Mouse (Mus musculus): ENCODE data around the gene Nfix. TPM values are rescaled to one million over a fixed set of nuclear protein-coding genes. Genes with fewer than 3 reads are reported as not detected.
A peak's percentile ranks its signal among the peaks of the same experiment; 100 is the strongest.

Nfix gene
- polyA plus RNA-seq, 1 experiment from 2014 or later, result 67.4 TPM

DNA sequence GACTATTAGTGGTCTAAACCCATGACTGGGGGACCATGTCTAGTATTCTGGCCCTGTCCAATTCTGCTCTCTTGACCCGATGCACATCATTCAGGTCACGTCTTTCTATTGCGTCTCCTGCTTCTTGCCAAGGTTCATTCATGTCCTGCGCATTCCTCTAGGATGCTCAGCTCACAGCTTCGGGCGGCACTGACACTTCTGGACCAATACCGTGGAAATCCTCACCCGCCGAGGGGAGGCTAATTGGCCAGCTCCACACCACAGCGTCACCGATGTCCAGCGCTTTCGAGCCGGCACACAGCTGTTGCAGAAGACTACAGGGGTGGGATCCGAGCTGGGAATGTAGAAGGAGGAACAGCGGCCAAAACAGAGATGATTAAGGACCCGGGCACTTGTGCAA lies 16.0 kb upstream of the Nfix start:
- H3K4me1 ChIP-seq (ENCODE audit: control insufficient read depth, insufficient read depth, low read length), result peaks cover 4% of the 10 kb centered on the region
- 74% methylated on average over 17 of the region's 17 CpGs for WGBS
- no peaks in the 10 kb centered on the region for H3K9me3 ChIP-seq (ENCODE audit: control insufficient read depth, low read length)

DNA sequence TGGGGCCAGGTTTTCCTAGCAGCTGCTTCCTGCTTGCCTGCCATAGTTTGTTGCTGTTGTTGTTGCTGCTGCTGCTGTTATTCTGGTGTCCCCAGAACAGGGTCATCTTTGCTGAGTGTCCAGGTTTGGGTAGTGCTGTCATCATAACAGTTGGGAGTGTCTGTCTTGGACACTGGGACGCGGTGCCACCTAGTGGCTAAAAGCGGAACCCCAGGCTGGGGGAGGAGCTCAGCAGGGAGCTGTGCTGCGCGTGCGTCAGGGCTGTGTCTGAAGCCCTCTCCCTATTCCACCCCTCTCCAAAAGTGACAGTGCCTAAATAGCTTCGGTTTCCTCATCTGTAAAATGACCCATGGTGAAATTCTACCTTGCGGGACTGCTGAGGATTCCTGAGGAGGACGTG lies 15.4 kb upstream of the Nfix start:
- H3K4me3 ChIP-seq (ENCODE audit: low read depth, low read length), result no peak overlapping the region
- peak; percentile 71 for ATAC-seq (ENCODE audit: low read depth)
- peaks cover 8% of the 10 kb centered on the region for H3K4me1 ChIP-seq (ENCODE audit: control insufficient read depth, insufficient read depth, low read length)
- no peak overlapping the region for H3K4me2 ChIP-seq (ENCODE audit: low read depth, low read length)
- H3K36me3 ChIP-seq (ENCODE audit: control insufficient read depth, insufficient read depth, low read length), result no peaks in the 10 kb centered on the region
- 11% methylated on average over 9 of the region's 9 CpGs for WGBS
- H3K27me3 ChIP-seq (replicated peaks; ENCODE audit: control insufficient read depth, insufficient read depth, low read length), result peaks cover 4% of the 10 kb centered on the region
- H3K9ac ChIP-seq (ENCODE audit: low read depth, low read length), result no peak overlapping the region
- no peak overlapping the region for H3K27ac ChIP-seq (replicated peaks; ENCODE audit: low read depth, low read length)
- peak; percentile 87 for DNase-seq (ENCODE audit: low spot score)
- H3K9me3 ChIP-seq (ENCODE audit: control insufficient read depth, low read length), result no peaks in the 10 kb centered on the region

More for the DNA sequence above, 16.0 kb upstream of the Nfix start:
- DNase-seq (ENCODE audit: low spot score) (no peak), ATAC-seq (ENCODE audit: low read depth) (no peak)
- Histone ChIP-seq H3K36me3 (ENCODE audit: control insufficient read depth, insufficient read depth, low read length) (no peaks in the 10 kb centered on the region), H3K27me3 (replicated peaks; ENCODE audit: control insufficient read depth, insufficient read depth, low read length) (peaks cover 4% of the 10 kb centered on the region), H3K4me2 (ENCODE audit: low read depth, low read length) (no peak overlapping the region), H3K4me3 (ENCODE audit: low read depth, low read length) (no peak overlapping the region), H3K27ac (replicated peaks; ENCODE audit: low read depth, low read length) (no peak overlapping the region), H3K9ac (ENCODE audit: low read depth, low read length) (no peak overlapping the region)

DNA sequence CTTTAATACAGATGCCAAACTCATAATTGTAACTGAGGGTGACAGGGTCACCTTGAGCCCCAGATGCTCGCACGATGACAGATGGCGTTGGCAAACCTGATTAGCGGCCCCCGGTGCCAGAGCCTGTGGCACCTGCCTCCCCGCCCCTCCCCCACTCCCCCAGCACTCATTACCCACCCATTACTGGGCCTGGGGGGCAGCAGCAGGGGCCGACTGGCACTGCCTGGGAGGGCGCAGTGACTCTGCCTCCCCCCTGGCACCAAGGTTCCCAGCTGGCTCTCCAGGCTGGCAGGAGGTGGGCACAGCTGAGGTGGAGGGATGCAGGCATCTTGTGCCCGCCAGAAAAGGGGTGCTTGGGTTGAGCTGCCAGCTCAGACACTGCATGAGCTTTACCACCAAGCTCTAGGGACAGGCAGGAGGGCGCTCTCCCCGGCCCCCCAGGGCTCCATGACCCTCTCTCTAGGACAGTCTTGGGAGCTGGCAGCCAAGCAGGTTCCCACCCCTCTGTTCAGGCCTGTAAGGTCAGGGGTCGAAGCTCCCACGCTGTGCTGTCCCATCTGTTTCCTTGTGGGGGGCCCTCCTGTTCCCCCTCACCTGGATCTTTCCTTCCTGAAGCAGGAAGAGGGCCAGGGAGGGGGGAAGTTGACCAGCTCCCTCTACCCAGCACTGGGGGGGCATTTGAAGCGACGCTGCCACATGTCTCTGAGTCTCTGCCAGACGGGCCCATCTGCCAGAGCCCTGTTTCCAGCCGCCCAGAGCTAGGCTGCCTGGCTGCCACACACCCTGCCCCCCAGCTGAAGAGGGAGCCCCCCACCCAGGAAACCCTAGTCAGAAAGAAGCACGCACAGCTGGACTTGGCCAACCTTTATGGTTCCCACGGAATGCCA lies 14.7 kb upstream of the Nfix start:
- no peaks in the 10 kb centered on the region for H3K36me3 ChIP-seq (ENCODE audit: control insufficient read depth, insufficient read depth, low read length)
- no peaks in the 10 kb centered on the region for H3K9me3 ChIP-seq (ENCODE audit: control insufficient read depth, low read length)
- no peak overlapping the region for H3K4me3 ChIP-seq (ENCODE audit: low read depth, low read length)
- DNase-seq (ENCODE audit: low spot score), result no peak
- peaks cover 9% of the 10 kb centered on the region for H3K4me1 ChIP-seq (ENCODE audit: control insufficient read depth, insufficient read depth, low read length)
- no peak overlapping the region for H3K4me2 ChIP-seq (ENCODE audit: low read depth, low read length)
- peaks cover 4% of the 10 kb centered on the region for H3K27me3 ChIP-seq (replicated peaks; ENCODE audit: control insufficient read depth, insufficient read depth, low read length)
- H3K9ac ChIP-seq (ENCODE audit: low read depth, low read length), result no peak overlapping the region
- WGBS, result 46% methylated on average over 18 of the region's 19 CpGs
- ATAC-seq (ENCODE audit: low read depth), result no peak
- H3K27ac ChIP-seq (replicated peaks; ENCODE audit: low read depth, low read length), result no peak overlapping the region

DNA sequence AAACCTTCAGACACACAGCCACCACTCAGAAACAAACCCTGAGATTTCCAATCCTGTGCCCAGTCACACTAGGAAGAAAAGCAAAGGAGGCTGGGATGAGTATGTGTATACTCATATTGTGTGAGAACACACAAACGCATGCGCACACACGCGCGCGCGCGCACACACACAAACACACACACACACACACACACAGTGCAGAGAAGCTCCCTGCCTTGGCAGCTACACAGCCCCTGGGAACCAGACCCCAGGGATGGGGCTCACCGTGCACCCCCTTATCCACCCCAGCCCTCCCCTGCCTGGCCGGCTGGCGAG lies 14.1 kb upstream of the Nfix start:
- no peak overlapping the region for H3K27ac ChIP-seq (replicated peaks; ENCODE audit: low read depth, low read length)
- no peak for ATAC-seq (ENCODE audit: low read depth)
- WGBS, result 81% methylated on average over 11 of the region's 11 CpGs
- no peak overlapping the region for H3K9ac ChIP-seq (ENCODE audit: low read depth, low read length)
- peaks cover 9% of the 10 kb centered on the region for H3K4me1 ChIP-seq (ENCODE audit: control insufficient read depth, insufficient read depth, low read length)
- DNase-seq (ENCODE audit: low spot score), result no peak
- no peak overlapping the region for H3K4me2 ChIP-seq (ENCODE audit: low read depth, low read length)
- no peak overlapping the region for H3K4me3 ChIP-seq (ENCODE audit: low read depth, low read length)
- H3K36me3 ChIP-seq (ENCODE audit: control insufficient read depth, insufficient read depth, low read length), result no peaks in the 10 kb centered on the region
- H3K27me3 ChIP-seq (replicated peaks; ENCODE audit: control insufficient read depth, insufficient read depth, low read length), result peaks cover 4% of the 10 kb centered on the region
- H3K9me3 ChIP-seq (ENCODE audit: control insufficient read depth, low read length), result no peaks in the 10 kb centered on the region

- no peak overlapping the region for H3K9ac ChIP-seq (ENCODE audit: low read depth, low read length)
- no peaks in the 10 kb centered on the region for H3K36me3 ChIP-seq (ENCODE audit: control insufficient read depth, insufficient read depth, low read length)
- DNase-seq (ENCODE audit: low spot score) (no peak), ATAC-seq (ENCODE audit: low read depth) (no peak)
- peaks cover 4% of the 10 kb centered on the region for H3K27me3 ChIP-seq (replicated peaks; ENCODE audit: control insufficient read depth, insufficient read depth, low read length)
- peaks cover 9% of the 10 kb centered on the region for H3K4me1 ChIP-seq (ENCODE audit: control insufficient read depth, insufficient read depth, low read length)
- WGBS, result 86% methylated on average over 3 of the region's 3 CpGs
- H3K4me3 ChIP-seq (ENCODE audit: low read depth, low read length), result no peak overlapping the region
- no peak overlapping the region for H3K27ac ChIP-seq (replicated peaks; ENCODE audit: low read depth, low read length)
- no peaks in the 10 kb centered on the region for H3K9me3 ChIP-seq (ENCODE audit: control insufficient read depth, low read length)
- no peak overlapping the region for H3K4me2 ChIP-seq (ENCODE audit: low read depth, low read length)
Measured at GRCm38 (mm10) chr8:84813830-84814229, 13.7 kb upstream of the Nfix start.

GRCm38 (mm10) chr8:84813059-84813458 lies 12.9 kb upstream of the Nfix start:
- ATAC-seq (ENCODE audit: low read depth) (peak; percentile 43), DNase-seq (ENCODE audit: low spot score) (peak; percentile 82)
- WGBS, result 0% methylated on average over 5 of the region's 5 CpGs
- Histone ChIP-seq H3K4me2 (ENCODE audit: low read depth, low read length) (no peak overlapping the region), H3K4me3 (ENCODE audit: low read depth, low read length) (no peak overlapping the region), H3K27ac (replicated peaks; ENCODE audit: low read depth, low read length) (no peak overlapping the region), H3K36me3 (ENCODE audit: control insufficient read depth, insufficient read depth, low read length) (no peaks in the 10 kb centered on the region), H3K9me3 (ENCODE audit: control insufficient read depth, low read length) (no peaks in the 10 kb centered on the region), H3K9ac (ENCODE audit: low read depth, low read length) (no peak overlapping the region), H3K4me1 (ENCODE audit: control insufficient read depth, insufficient read depth, low read length) (peaks cover 9% of the 10 kb centered on the region), H3K27me3 (replicated peaks; ENCODE audit: control insufficient read depth, insufficient read depth, low read length) (peaks cover 4% of the 10 kb centered on the region)

GRCm38 (mm10) chr8:84811303-84811702 lies 11.2 kb upstream of the Nfix start:
- peak overlapping the region; percentile 52 for H3K9ac ChIP-seq (ENCODE audit: low read depth, low read length)
- peak overlapping the region; percentile 38 for H3K4me3 ChIP-seq (ENCODE audit: low read depth, low read length)
- ATAC-seq (ENCODE audit: low read depth), result no peak
- peaks cover 4% of the 10 kb centered on the region for H3K27me3 ChIP-seq (replicated peaks; ENCODE audit: control insufficient read depth, insufficient read depth, low read length)
- WGBS, result 26% methylated on average over 10 of the region's 10 CpGs
- no peaks in the 10 kb centered on the region for H3K9me3 ChIP-seq (ENCODE audit: control insufficient read depth, low read length)
- no peak for DNase-seq (ENCODE audit: low spot score)
- H3K36me3 ChIP-seq (ENCODE audit: control insufficient read depth, insufficient read depth, low read length), result no peaks in the 10 kb centered on the region
- H3K4me1 ChIP-seq (ENCODE audit: control insufficient read depth, insufficient read depth, low read length), result peaks cover 9% of the 10 kb centered on the region
- H3K27ac ChIP-seq (replicated peaks; ENCODE audit: low read depth, low read length), result 0 out of 2 replicates have a peak overlapping the region, but pooled peaks have one; percentile 39
- peak overlapping the region; percentile 70 for H3K4me2 ChIP-seq (ENCODE audit: low read depth, low read length)

DNA sequence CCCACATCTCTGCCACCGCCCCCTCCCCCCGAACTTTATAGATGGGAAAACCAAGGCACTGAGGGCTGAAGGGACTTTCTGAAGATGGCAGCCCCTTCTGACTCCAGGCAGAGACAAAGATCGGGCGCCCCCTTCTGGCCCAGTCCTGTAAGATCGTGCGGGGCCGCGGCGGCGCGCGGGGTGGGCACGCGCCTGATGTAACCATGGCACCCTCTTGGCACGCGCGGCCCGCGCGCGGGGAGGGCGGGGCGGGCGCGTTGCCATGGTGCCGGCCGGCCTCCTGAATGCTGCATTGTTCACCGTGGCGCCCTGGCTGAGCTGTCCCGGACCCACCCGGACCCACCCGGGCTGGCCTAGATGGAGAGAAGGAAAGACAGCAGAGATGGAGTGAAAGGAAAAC lies 10.8 kb upstream of the Nfix start:
- DNase-seq (ENCODE audit: low spot score), result peak; percentile 88
- peak; percentile 84 for ATAC-seq (ENCODE audit: low read depth)
- Histone ChIP-seq H3K4me2 (ENCODE audit: low read depth, low read length) (peak overlapping the region; percentile 70), H3K27me3 (replicated peaks; ENCODE audit: control insufficient read depth, insufficient read depth, low read length) (peaks cover 4% of the 10 kb centered on the region), H3K4me3 (ENCODE audit: low read depth, low read length) (peak overlapping the region; percentile 38), H3K27ac (replicated peaks; ENCODE audit: low read depth, low read length) (0 out of 2 replicates have a peak overlapping the region, but pooled peaks have one; percentile 39), H3K36me3 (ENCODE audit: control insufficient read depth, insufficient read depth, low read length) (no peaks in the 10 kb centered on the region), H3K4me1 (ENCODE audit: control insufficient read depth, insufficient read depth, low read length) (peaks cover 9% of the 10 kb centered on the region), H3K9me3 (ENCODE audit: control insufficient read depth, low read length) (0 out of 2 replicates have a peak, but pooled peaks cover 2% of the 10 kb centered on the region), H3K9ac (ENCODE audit: low read depth, low read length) (peak overlapping the region; percentile 52)
- under 1% methylated on average over 32 of the region's 32 CpGs for WGBS

- peaks cover 4% of the 10 kb centered on the region for H3K27me3 ChIP-seq (replicated peaks; ENCODE audit: control insufficient read depth, insufficient read depth, low read length)
- no peak overlapping the region for H3K4me2 ChIP-seq (ENCODE audit: low read depth, low read length)
- H3K9ac ChIP-seq (ENCODE audit: low read depth, low read length), result no peak overlapping the region
- WGBS, result 76% methylated on average over 5 of the region's 5 CpGs
- H3K36me3 ChIP-seq (ENCODE audit: control insufficient read depth, insufficient read depth, low read length), result no peaks in the 10 kb centered on the region
- no peak overlapping the region for H3K27ac ChIP-seq (replicated peaks; ENCODE audit: low read depth, low read length)
- H3K9me3 ChIP-seq (ENCODE audit: control insufficient read depth, low read length), result 0 out of 2 replicates have a peak, but pooled peaks cover 3% of the 10 kb centered on the region
- H3K4me1 ChIP-seq (ENCODE audit: control insufficient read depth, insufficient read depth, low read length), result peaks cover 9% of the 10 kb centered on the region
- no peak overlapping the region for H3K4me3 ChIP-seq (ENCODE audit: low read depth, low read length)
- DNase-seq (ENCODE audit: low spot score), result no peak
- no peak for ATAC-seq (ENCODE audit: low read depth)
Measured at GRCm38 (mm10) chr8:84809941-84810280, 9.8 kb upstream of the Nfix start.

Data from embryonic facial prominence, embryonic 14.5 days (tissue).